Mouse (Mus musculus) heart, embryonic 12.5 days (tissue): ENCODE measurements around the gene Enox1. TPM values are rescaled to one million over a fixed set of nuclear protein-coding genes. Genes with fewer than 3 reads are reported as not detected.

ENCODE experiments used
- ATAC-seq: fragments of 200-750 bp; cut with Nextera tagmentation; 2 replicates; pipeline ENCODE4 v1.8.0; 2017; ENCODE audit warnings: moderate TSS enrichment, moderate library complexity; ENCODE audit not compliant: insufficient number of reproducible peaks, low FRiP score
- H3K27ac ChIP-seq: fragments of 300-500 bp; sonication (generic); 2 replicates; pipeline ENCODE4 v1.5.1; 2016; ENCODE audit warnings: mild to moderate bottlenecking, moderate library complexity; ENCODE audit not compliant: poor library complexity, severe bottlenecking
- H3K27me3 ChIP-seq: fragments of 300-500 bp; sonication (generic); replicated peaks from 2 replicates; pipeline ENCODE4 v1.6.1; 2016; ENCODE audit warnings: mild to moderate bottlenecking, moderate library complexity
- H3K36me3 ChIP-seq: fragments of 300-500 bp; sonication (generic); 2 replicates; pipeline ENCODE4 v1.6.1; 2016; ENCODE audit warnings: mild to moderate bottlenecking, moderate library complexity
- H3K4me1 ChIP-seq: fragments of 300-500 bp; sonication (generic); replicated peaks from 2 replicates; pipeline ENCODE4 v1.6.1; 2016; ENCODE audit warnings: mild to moderate bottlenecking
- H3K4me2 ChIP-seq: fragments of 300-500 bp; sonication (generic); 2 replicates; pipeline ENCODE4 v1.6.1; 2016; ENCODE audit warnings: mild to moderate bottlenecking, moderate library complexity
- H3K4me3 ChIP-seq: fragments of 300-500 bp; sonication (generic); 2 replicates; pipeline ENCODE4 v1.5.1; 2016; ENCODE audit warnings: mild to moderate bottlenecking
- H3K9ac ChIP-seq: fragments of 300-500 bp; sonication (generic); 2 replicates; pipeline ENCODE4 v1.6.1; 2016; ENCODE audit warnings: mild to moderate bottlenecking, moderate library complexity
- H3K9me3 ChIP-seq: fragments of 300-500 bp; sonication (generic); replicated peaks from 2 replicates; pipeline ENCODE4 v1.6.1; 2016; ENCODE audit warnings: mild to moderate bottlenecking, moderate library complexity
- WGBS: fragments of 180-500 bp; shearing (Covaris S2); methylation state at CpG from one replicate; pipeline ENCODE4 v1.1.7; 2016; 5-methylcytosine and 5-hydroxymethylcytosine counted together
- polyA plus RNA-seq: library from polyadenylated mRNA; unstranded; fragments of >200 nt; fragmentation: Nextera tagmentation; extraction: Ambion mirVana; gene quantifications from 2 replicates; pipeline ENCODE4 v1.2.1, GENCODE M21; 2016

Enox1 gene
- polyA plus RNA-seq, 1 experiment from 2014 or later, result 4.5 TPM

- Histone ChIP-seq H3K4me2 (no peak overlapping the region), H3K27me3 (no peaks in the 10 kb centered on the region), H3K4me3 (no peak overlapping the region), H3K9ac (no peak overlapping the region), H3K27ac (no peak overlapping the region), H3K4me1 (peaks cover 9% of the 10 kb centered on the region), H3K36me3 (no peaks in the 10 kb centered on the region), H3K9me3 (no peaks in the 10 kb centered on the region)
- WGBS, result 86% methylated on average over 11 of the region's 11 CpGs
- no peak for ATAC-seq
These were observed 436.7 kb downstream of the Enox1 start for GRCm38 (mm10) chr14:77593136-77593838.

GRCm38 (mm10) chr14:77596216-77597175, 439.9 kb downstream of the Enox1 start:
- Histone ChIP-seq H3K9me3 (no peaks in the 10 kb centered on the region), H3K9ac (no peak overlapping the region), H3K4me3 (no peak overlapping the region), H3K4me1 (0 out of 2 replicates have a peak, but pooled peaks cover 3% of the 10 kb centered on the region), H3K36me3 (no peaks in the 10 kb centered on the region), H3K4me2 (no peak overlapping the region), H3K27me3 (no peaks in the 10 kb centered on the region), H3K27ac (no peak overlapping the region)
- ATAC-seq, result no peak
- WGBS, result 80% methylated on average over 14 of the region's 14 CpGs

GRCm38 (mm10) chr14:77599016-77599704, 442.6 kb downstream of the Enox1 start:
- no peak for ATAC-seq
- 69% methylated on average over 14 of the region's 14 CpGs for WGBS
- H3K9ac ChIP-seq, result no peak overlapping the region
- H3K27me3 ChIP-seq, result no peaks in the 10 kb centered on the region
- H3K4me2 ChIP-seq, result no peak overlapping the region
- no peak overlapping the region for H3K4me3 ChIP-seq
- no peak overlapping the region for H3K27ac ChIP-seq
- H3K9me3 ChIP-seq, result no peaks in the 10 kb centered on the region
- H3K36me3 ChIP-seq, result no peaks in the 10 kb centered on the region
- H3K4me1 ChIP-seq, result 0 out of 2 replicates have a peak, but pooled peaks cover 2% of the 10 kb centered on the region

- ATAC-seq, result no peak
- Histone ChIP-seq H3K4me1 (0 out of 2 replicates have a peak, but pooled peaks cover 2% of the 10 kb centered on the region), H3K4me3 (no peak overlapping the region), H3K9ac (no peak overlapping the region), H3K9me3 (no peaks in the 10 kb centered on the region), H3K27me3 (no peaks in the 10 kb centered on the region), H3K4me2 (no peak overlapping the region), H3K27ac (no peak overlapping the region), H3K36me3 (no peaks in the 10 kb centered on the region)
- WGBS, result 79% methylated on average over 1 of the region's 1 CpGs
These were observed 444.2 kb downstream of the Enox1 start for GRCm38 (mm10) chr14:77600773-77601172.

GRCm38 (mm10) chr14:77601446-77601845, 444.9 kb downstream of the Enox1 start:
- WGBS, result 76% methylated on average over 2 of the region's 2 CpGs
- no peaks in the 10 kb centered on the region for H3K27me3 ChIP-seq
- H3K4me3 ChIP-seq, result no peak overlapping the region
- no peak overlapping the region for H3K27ac ChIP-seq
- no peak for ATAC-seq
- no peak overlapping the region for H3K4me2 ChIP-seq
- H3K9ac ChIP-seq, result no peak overlapping the region
- H3K4me1 ChIP-seq, result 0 out of 2 replicates have a peak, but pooled peaks cover 2% of the 10 kb centered on the region
- H3K36me3 ChIP-seq, result no peaks in the 10 kb centered on the region
- no peaks in the 10 kb centered on the region for H3K9me3 ChIP-seq

- Histone ChIP-seq H3K36me3 (no peaks in the 10 kb centered on the region), H3K4me2 (no peak overlapping the region), H3K9me3 (no peaks in the 10 kb centered on the region), H3K27ac (no peak overlapping the region), H3K27me3 (no peaks in the 10 kb centered on the region), H3K4me3 (no peak overlapping the region), H3K4me1 (no peaks in the 10 kb centered on the region), H3K9ac (no peak overlapping the region)
- 68% methylated on average over 5 of the region's 5 CpGs for WGBS
- no peak for ATAC-seq
These were observed 451.7 kb downstream of the Enox1 start for GRCm38 (mm10) chr14:77608182-77608839.

GRCm38 (mm10) chr14:77615201-77615600, 458.6 kb downstream of the Enox1 start:
- no peak overlapping the region for H3K9ac ChIP-seq
- no peak overlapping the region for H3K27ac ChIP-seq
- ATAC-seq, result no peak
- H3K9me3 ChIP-seq, result no peaks in the 10 kb centered on the region
- H3K27me3 ChIP-seq, result no peaks in the 10 kb centered on the region
- WGBS, result 91% methylated on average over 16 of the region's 16 CpGs
- no peak overlapping the region for H3K4me2 ChIP-seq
- H3K4me3 ChIP-seq, result no peak overlapping the region
- no peaks in the 10 kb centered on the region for H3K4me1 ChIP-seq
- H3K36me3 ChIP-seq, result no peaks in the 10 kb centered on the region

GRCm38 (mm10) chr14:77617250-77617649, 460.7 kb downstream of the Enox1 start:
- H3K27ac ChIP-seq, result no peak overlapping the region
- H3K27me3 ChIP-seq, result no peaks in the 10 kb centered on the region
- no peak overlapping the region for H3K4me2 ChIP-seq
- ATAC-seq, result no peak
- H3K9me3 ChIP-seq, result no peaks in the 10 kb centered on the region
- H3K4me1 ChIP-seq, result 0 out of 2 replicates have a peak, but pooled peaks cover 7% of the 10 kb centered on the region
- no peak overlapping the region for H3K9ac ChIP-seq
- no peaks in the 10 kb centered on the region for H3K36me3 ChIP-seq
- H3K4me3 ChIP-seq, result no peak overlapping the region
- WGBS, result 67% methylated on average over 6 of the region's 6 CpGs

GRCm38 (mm10) chr14:77618131-77618805, 461.7 kb downstream of the Enox1 start:
- H3K9ac ChIP-seq, result no peak overlapping the region
- 73% methylated on average over 13 of the region's 13 CpGs for WGBS
- no peak overlapping the region for H3K4me2 ChIP-seq
- 0 out of 2 replicates have a peak, but pooled peaks cover 7% of the 10 kb centered on the region for H3K4me1 ChIP-seq
- H3K4me3 ChIP-seq, result no peak overlapping the region
- H3K9me3 ChIP-seq, result no peaks in the 10 kb centered on the region
- H3K27ac ChIP-seq, result no peak overlapping the region
- H3K36me3 ChIP-seq, result no peaks in the 10 kb centered on the region
- H3K27me3 ChIP-seq, result no peaks in the 10 kb centered on the region
- ATAC-seq, result no peak
